Mouse (Mus musculus) forebrain, postnatal 0 days (tissue): ENCODE data around the gene Crlf1. TPM values are rescaled to one million over a fixed set of nuclear protein-coding genes. Genes with fewer than 3 reads are reported as not detected.

Experiments used
- ATAC-seq: fragments of 200-750 bp; cut with Nextera tagmentation; 2 replicates; pipeline ENCODE4 v1.8.0; 2017; ENCODE audit warnings: mild to moderate bottlenecking, moderate library complexity
- DNase-seq: peaks from one replicate; pipeline ENCODE4 v3.0.0-alpha.2; 2015
- H3K27ac ChIP-seq: fragments of 300-500 bp; sonication (generic); 2 replicates; pipeline ENCODE4 v1.5.1; 2014; ENCODE audit warnings: low read depth, mild to moderate bottlenecking, antibody characterized with exemption, low read length, moderate library complexity, mixed read lengths
- H3K27me3 ChIP-seq: fragments of 300-500 bp; sonication (generic); 2 replicates; pipeline ENCODE4 v1.6.1; 2014; ENCODE audit warnings: mild to moderate bottlenecking, low read length, mixed read lengths; ENCODE audit not compliant: insufficient read depth
- H3K36me3 ChIP-seq: fragments of 300-500 bp; sonication (generic); 2 replicates; pipeline ENCODE4 v1.6.1; 2014; ENCODE audit warnings: mild to moderate bottlenecking, moderate library complexity; ENCODE audit not compliant: insufficient read depth
- H3K4me1 ChIP-seq: fragments of 300-500 bp; sonication (generic); 2 replicates; pipeline ENCODE4 v1.6.1; 2014; ENCODE audit warnings: antibody characterized with exemption; ENCODE audit not compliant: insufficient read depth
- H3K4me2 ChIP-seq: fragments of 300-500 bp; sonication (generic); 2 replicates; pipeline ENCODE4 v1.6.1; 2014; ENCODE audit warnings: low read depth, mild to moderate bottlenecking, moderate library complexity
- H3K4me3 ChIP-seq: fragments of 300-500 bp; sonication (generic); 2 replicates; pipeline ENCODE4 v1.5.1; 2014; ENCODE audit warnings: low read depth, low read length, mixed read lengths
- H3K9ac ChIP-seq: fragments of 300-500 bp; sonication (generic); 2 replicates; pipeline ENCODE4 v1.6.1; 2014; ENCODE audit warnings: mild to moderate bottlenecking
- H3K9me3 ChIP-seq: fragments of 300-500 bp; sonication (generic); 2 replicates; pipeline ENCODE4 v1.6.1; 2016; ENCODE audit warnings: low read length
- CTCF ChIP-seq: sonication (generic); IDR thresholded peaks from 2 replicates; pipeline ENCODE4 v1.5.1; 2016; ENCODE audit warnings: antibody characterized with exemption, control low read depth, low read depth
- WGBS: fragments of 180-500 bp; shearing (Covaris S2); extraction: QIAGEN DNeasy Blood & Tissue Kit; methylation state at CpG from one replicate; pipeline ENCODE4 v1.1.7; 2014; 5-methylcytosine and 5-hydroxymethylcytosine counted together
- polyA plus RNA-seq: library from polyadenylated mRNA; unstranded; fragments of >200 nt; fragmentation: Nextera tagmentation; extraction: Ambion mirVana; gene quantifications from 2 replicates; pipeline ENCODE4 v1.2.1, GENCODE M21; 2015
- total RNA-seq: library from RNA; depleted of rRNA; stranded (reverse); fragments of >200 nt; gene quantifications from 2 replicates; pipeline ENCODE4 v1.2.3, GENCODE M21; 2014

The Crlf1 gene
- total and polyA plus RNA-seq, 2 experiments from 2014 or later: 6.5 to 24.6 TPM

GRCm38 (mm10) chr8:70481908-70482307 is 11.1 kb upstream of the Crlf1 start:
- Histone ChIP-seq H3K27ac (no peak overlapping the region), H3K9ac (no peak overlapping the region), H3K9me3 (no peaks in the 10 kb centered on the region), H3K4me3 (no peak overlapping the region), H3K36me3 (peaks cover 15% of the 10 kb centered on the region; the same call in 1 of the 2 replicates), H3K4me2 (no peak overlapping the region), H3K4me1 (peaks cover 6% of the 10 kb centered on the region; the same call in 1 of the 2 replicates), H3K27me3 (no peaks in the 10 kb centered on the region; the same call in 1 of the 2 replicates)
- DNase-seq: peak; percentile 45
- WGBS: 70% methylated on average over 3 of the region's 3 CpGs
- peak; percentile 50 for ATAC-seq
- TF ChIP-seq CTCF: no peak

GRCm38 (mm10) chr8:70482943-70483342 is 10.0 kb upstream of the Crlf1 start:
- WGBS: 73% methylated on average over 2 of the region's 2 CpGs
- Histone ChIP-seq H3K4me2 (no peak overlapping the region), H3K4me3 (no peak overlapping the region), H3K9ac (no peak overlapping the region), H3K36me3 (peaks cover 15% of the 10 kb centered on the region; the same call in 1 of the 2 replicates), H3K9me3 (no peaks in the 10 kb centered on the region), H3K27me3 (peaks cover 3% of the 10 kb centered on the region), H3K27ac (no peak overlapping the region), H3K4me1 (no peaks in the 10 kb centered on the region)
- no peak for DNase-seq
- no peak for ATAC-seq
- no peak for TF ChIP-seq CTCF

- no peak for TF ChIP-seq CTCF
- H3K27ac ChIP-seq: no peak overlapping the region
- H3K27me3 ChIP-seq: peaks cover 35% of the 10 kb centered on the region
- H3K4me1 ChIP-seq: no peaks in the 10 kb centered on the region
- ATAC-seq: 0 out of 2 replicates have a peak, but pooled peaks have one; percentile 0
- H3K4me2 ChIP-seq: peak overlapping the region; percentile 80
- H3K4me3 ChIP-seq: peak overlapping the region; percentile 61; the same call in 1 of the 2 replicates
- DNase-seq: no peak
- peaks cover 15% of the 10 kb centered on the region; the same call in 1 of the 2 replicates for H3K36me3 ChIP-seq
- H3K9me3 ChIP-seq: no peaks in the 10 kb centered on the region
- 47% methylated on average over 7 of the region's 7 CpGs for WGBS
- peak overlapping the region; percentile 85 for H3K9ac ChIP-seq
Observed at GRCm38 (mm10) chr8:70486191-70486681, 6.7 kb upstream of the Crlf1 start.

GRCm38 (mm10) chr8:70486941-70487520 is 5.9 kb upstream of the Crlf1 start, which contains the start of gene Tmem59l:
Tmem59l (minus strand) TSS chr8:70487358.
- Histone ChIP-seq H3K27ac (no peak within 1 kb of the TSS), H3K4me2 (peak within 1 kb of the TSS; percentile 80), H3K36me3 (peaks cover 15% of the 10 kb centered on the region; the same call in 1 of the 2 replicates), H3K27me3 (peaks cover 43% of the 10 kb centered on the region), H3K9me3 (no peaks in the 10 kb centered on the region), H3K4me1 (no peaks in the 10 kb centered on the region), H3K9ac (peak within 1 kb of the TSS; percentile 85), H3K4me3 (peak within 1 kb of the TSS; percentile 61)
- peak; percentile 89 for ATAC-seq
- TF ChIP-seq CTCF: no peak
- 5% methylated on average over 33 of the region's 33 CpGs for WGBS
- peak; percentile 78 for DNase-seq

GRCm38 (mm10) chr8:70487993-70488796 is 4.8 kb upstream of the Crlf1 start:
- H3K4me2 ChIP-seq: peak overlapping the region; percentile 80
- H3K27me3 ChIP-seq: peaks cover 52% of the 10 kb centered on the region
- H3K4me3 ChIP-seq: peak overlapping the region; percentile 18
- DNase-seq (no peak), ATAC-seq (no peak)
- no peak overlapping the region for H3K27ac ChIP-seq
- WGBS: 9% methylated on average over 54 of the region's 55 CpGs
- no peak overlapping the region for H3K9ac ChIP-seq
- TF ChIP-seq CTCF: no peak
- no peaks in the 10 kb centered on the region; the same call in 1 of the 2 replicates for H3K4me1 ChIP-seq
- peaks cover 15% of the 10 kb centered on the region; the same call in 1 of the 2 replicates for H3K36me3 ChIP-seq
- no peaks in the 10 kb centered on the region for H3K9me3 ChIP-seq

- H3K27me3 ChIP-seq: peaks cover 59% of the 10 kb centered on the region
- peak overlapping the region; percentile 18; the same call in 1 of the 2 replicates for H3K4me3 ChIP-seq
- no peak overlapping the region for H3K9ac ChIP-seq
- no peak for DNase-seq
- peaks cover 7% of the 10 kb centered on the region for H3K4me1 ChIP-seq
- no peak overlapping the region for H3K27ac ChIP-seq
- no peak for TF ChIP-seq CTCF
- H3K36me3 ChIP-seq: peaks cover 11% of the 10 kb centered on the region; the same call in 1 of the 2 replicates
- H3K4me2 ChIP-seq: peak overlapping the region; percentile 9; the same call in 1 of the 2 replicates
- WGBS: 2% methylated on average over 14 of the region's 14 CpGs
- ATAC-seq: no peak
- H3K9me3 ChIP-seq: no peaks in the 10 kb centered on the region
Observed at GRCm38 (mm10) chr8:70488931-70489470, 4.0 kb upstream of the Crlf1 start.
